Mouse (Mus musculus) leukemia stem cell, adult 10-12 weeks (primary cell): Measurements from ENCODE around the gene Gm11549. TPM values are rescaled to one million over a fixed set of nuclear protein-coding genes. Genes with fewer than 3 reads are reported as not detected.

Experiments used
- polyA plus RNA-seq: library from polyadenylated mRNA; stranded (reverse); fragments of >175 nt; gene quantifications from 2 replicates; pipeline ENCODE4 v1.2.3, GENCODE M21; 2012; ENCODE audit warnings: low replicate concordance

The Gm11549 gene
- not detected in 2 replicates for polyA plus RNA-seq

DNA sequence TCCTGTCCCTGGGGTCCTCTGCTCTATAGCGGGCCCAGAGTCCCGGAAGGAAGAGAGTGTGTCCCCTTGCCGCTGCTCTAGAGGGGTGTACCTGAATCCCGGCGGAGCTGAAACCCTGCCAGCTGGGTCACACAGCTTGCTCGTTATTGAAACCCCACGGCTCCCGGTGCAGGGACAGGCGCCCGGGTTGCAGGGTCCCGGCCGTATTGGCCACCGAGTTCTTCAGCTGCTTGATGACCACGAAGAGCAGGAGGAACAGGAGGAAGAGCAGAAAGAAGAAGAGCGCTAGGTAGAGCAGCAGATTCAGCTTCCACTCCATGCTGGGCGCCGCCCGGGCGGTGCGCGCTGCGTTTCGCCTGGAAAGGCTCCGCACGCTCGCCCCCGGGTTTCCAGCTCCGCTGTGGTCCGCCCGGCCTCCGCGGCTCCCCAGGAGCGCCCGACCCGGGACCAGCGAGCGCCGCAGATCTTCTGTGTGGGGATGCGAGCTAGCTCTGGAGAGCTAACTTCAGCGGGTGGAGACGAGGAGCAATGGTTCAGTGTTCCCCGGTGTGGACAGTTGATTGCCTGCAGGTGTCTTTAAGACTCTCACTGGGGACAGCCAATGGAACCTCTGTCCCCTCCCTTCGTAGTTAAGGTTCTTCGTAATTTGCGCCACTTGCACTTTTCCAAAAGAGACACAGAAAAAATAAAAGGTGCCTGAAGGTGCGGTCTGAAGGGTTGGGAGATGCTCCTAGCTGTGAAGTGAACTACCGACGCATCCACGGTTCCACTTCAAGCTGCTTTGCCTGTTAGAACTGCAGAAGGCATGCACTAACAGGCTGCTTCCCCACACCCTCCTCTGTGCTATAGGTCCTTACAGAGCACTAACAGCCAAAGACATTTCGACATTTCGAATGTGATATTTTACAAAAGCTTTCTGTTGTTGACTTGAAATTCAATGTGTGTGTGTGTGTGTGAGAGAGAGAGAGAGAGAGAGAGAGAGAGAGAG is at the start of gene Gm11549:
Gene Gm11549 (minus strand): TSS at position 741 of the 988 bp plus-strand sequence.

GRCm38 (mm10) chr3:36552406-36553047 is 30.9 kb upstream of the Gm11549 start, which contains the start of gene Exosc9:
Gene Exosc9 (plus strand): TSS chr3:36552606.

DNA sequence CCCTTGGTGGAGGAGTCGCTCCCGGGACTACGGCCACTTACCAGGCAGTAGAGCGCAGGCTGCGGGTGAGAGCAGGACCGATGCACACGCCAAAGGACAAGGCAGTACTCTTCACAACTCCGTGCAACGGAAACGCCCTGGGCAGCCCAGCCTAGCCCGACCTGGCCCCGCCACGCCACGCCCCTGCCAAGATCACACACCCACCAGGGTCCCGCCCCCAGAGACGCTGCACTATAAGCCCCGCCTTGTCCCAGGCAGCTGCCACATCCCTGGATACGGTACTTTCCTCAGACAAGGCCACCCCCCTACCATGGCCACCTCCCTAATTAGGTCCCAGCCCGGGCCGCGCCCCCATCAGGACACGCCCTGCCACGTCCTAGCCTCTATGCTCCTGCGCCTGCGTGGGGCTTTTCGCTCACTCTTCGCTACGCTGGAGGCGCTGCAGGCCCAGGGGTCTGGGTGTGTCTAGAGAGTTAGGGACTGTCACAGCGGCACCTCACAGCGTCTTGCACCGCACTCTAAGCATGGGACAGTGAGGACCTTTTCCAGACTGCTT is 46.0 kb downstream of the Gm11549 start, which contains the start of the genes Anxa5 and 1810062G17Rik:
Gene Anxa5 (minus strand): TSS at position 363 of the 556 bp plus-strand sequence.
Gene 1810062G17Rik (plus strand): TSS at position 406 of the 556 bp plus-strand sequence.

Other genes starting within 250 kb of the Gm11549 start
- 16.9 and 31.8 TPM in 2 replicates for gene Anxa5, start 45.9 kb downstream of the Gm11549 start, polyA plus RNA-seq
- gene 1810062G17Rik, start 45.9 kb downstream of the Gm11549 start, polyA plus RNA-seq = 0.27 TPM in 1 of 2 replicates, not detected in the other
- gene Exosc9, start 30.8 kb upstream of the Gm11549 start, polyA plus RNA-seq = 0.41 and 3.8 TPM in 2 replicates
- gene Ccna2, start 50.3 kb upstream of the Gm11549 start, polyA plus RNA-seq = 270 and 326 TPM in 2 replicates
- gene Bbs7, start 91.7 kb upstream of the Gm11549 start, polyA plus RNA-seq = 1.1 and 1.3 TPM in 2 replicates
- not detected in 2 replicates for gene Trpc3, start 168.4 kb upstream of the Gm11549 start, polyA plus RNA-seq